Mouse (Mus musculus) gastrocnemius, postnatal 25 days (tissue): ENCODE data around the gene Tlr4. TPM values are rescaled to one million over a fixed set of nuclear protein-coding genes. Genes with fewer than 3 reads are reported as not detected.

Experiments used
- DNase-seq: peaks from one replicate; pipeline ENCODE4 v3.0.0; 2022
- total RNA-seq, 2 experiments: library from RNA; stranded (reverse); gene quantifications; 1 replicate in 1 of 2; 2 replicates in 1 of 2; pipeline ENCODE4 v1.2.3; 2021

Tlr4 gene
- total RNA-seq, 2 experiments from 2014 or later, result 5.2 to 8.1 TPM

DNA sequence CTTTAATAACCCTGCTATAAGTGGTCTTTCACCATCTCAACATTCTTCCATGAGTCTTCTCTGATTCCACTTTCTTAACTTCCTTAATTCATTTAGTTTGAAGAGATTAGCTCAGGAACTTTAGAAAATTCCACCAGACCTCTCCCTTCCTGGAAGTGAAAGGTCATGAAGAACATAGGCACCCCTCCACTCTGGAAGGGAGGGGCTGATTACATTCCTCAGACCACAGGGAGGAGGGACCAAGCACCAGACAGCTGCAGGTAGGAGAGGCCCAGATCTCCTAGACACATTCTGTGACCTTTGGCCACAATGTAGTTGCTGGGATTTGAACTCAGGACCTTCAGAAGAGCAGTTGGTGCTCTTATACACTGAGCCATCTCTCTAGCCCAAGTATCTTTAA, 72.7 kb downstream of the Tlr4 start:
- no peak for DNase-seq

DNA sequence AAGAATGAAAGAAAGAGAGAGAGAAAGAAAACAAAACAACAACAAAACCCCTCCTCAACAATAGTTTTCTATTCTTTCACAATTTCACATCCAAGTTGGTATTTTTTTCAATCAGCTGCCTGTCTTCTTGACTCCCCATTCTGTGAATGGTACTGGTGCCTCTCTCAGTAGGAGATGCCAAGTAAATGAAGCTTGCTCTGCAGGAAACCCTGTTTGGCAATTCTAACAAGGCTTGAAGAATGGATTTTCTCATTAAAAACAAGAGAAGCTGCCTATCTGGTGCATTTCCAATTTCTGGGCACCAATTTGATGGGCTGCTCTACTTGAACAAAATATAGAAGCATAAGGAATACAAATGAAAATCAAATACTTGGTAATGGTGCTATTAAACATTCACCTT, 74.1 kb downstream of the Tlr4 start:
- no peak for DNase-seq

- no peak for DNase-seq
These were observed 81.0 kb downstream of the Tlr4 start for GRCm38 (mm10) chr4:66908376-66908775.

- DNase-seq, result no peak
These were observed 92.4 kb downstream of the Tlr4 start for GRCm38 (mm10) chr4:66919630-66920372.

- no peak for DNase-seq
These were observed 96.4 kb downstream of the Tlr4 start for GRCm38 (mm10) chr4:66923616-66924276.

DNA sequence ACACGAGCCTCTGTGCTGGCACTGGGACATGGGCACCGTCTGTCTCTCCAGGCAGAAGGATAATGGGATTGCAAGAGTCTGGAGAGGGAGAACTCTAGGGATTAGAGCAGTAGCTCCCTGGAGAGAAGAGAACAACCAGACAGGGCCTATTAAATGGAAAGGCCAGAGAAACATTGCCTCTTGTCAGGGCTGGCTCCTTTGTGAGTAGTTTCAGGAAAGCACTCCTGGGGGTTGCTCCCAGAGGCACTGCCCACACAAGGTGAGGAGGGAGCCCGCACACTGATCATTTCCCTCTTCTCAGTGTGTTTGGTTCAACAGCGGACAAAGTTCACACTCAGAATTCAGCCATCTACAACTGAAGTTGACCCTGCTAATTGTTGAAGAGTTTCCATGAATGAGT, 98.7 kb downstream of the Tlr4 start:
- no peak for DNase-seq

GRCm38 (mm10) chr4:66927537-66928088, 100.2 kb downstream of the Tlr4 start:
- DNase-seq, result no peak

DNA sequence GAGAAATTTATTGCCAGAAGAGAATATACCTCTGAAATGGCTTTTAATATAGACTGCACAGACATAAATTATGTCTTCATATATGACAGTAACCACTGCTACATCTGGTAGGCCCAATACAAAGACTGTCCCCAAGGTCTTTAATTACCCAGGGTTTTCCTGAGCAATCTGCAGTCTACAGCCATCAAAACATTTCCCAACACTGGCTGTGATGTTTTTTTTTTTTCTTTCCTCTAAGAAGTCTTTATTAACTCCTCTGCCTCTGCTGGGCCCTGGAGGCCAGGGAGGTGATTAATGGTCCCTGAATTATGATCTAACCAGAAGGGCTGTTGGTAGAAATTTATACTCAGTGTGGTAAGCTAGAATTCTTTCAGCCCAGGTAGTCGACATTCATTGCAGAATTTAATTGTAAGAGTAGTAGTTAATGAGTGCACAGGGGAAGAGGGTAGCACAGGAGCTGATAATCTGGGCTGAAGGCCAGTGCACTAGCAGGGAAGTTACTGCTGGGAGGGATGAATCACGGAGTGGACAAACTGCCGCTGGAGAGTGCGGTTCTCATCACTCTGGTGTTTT, 111.2 kb downstream of the Tlr4 start:
- DNase-seq, result no peak

- no peak for DNase-seq
These were observed 114.5 kb downstream of the Tlr4 start for GRCm38 (mm10) chr4:66941894-66942293.

- DNase-seq, result no peak
These were observed 116.3 kb downstream of the Tlr4 start for GRCm38 (mm10) chr4:66943699-66944098.

DNA sequence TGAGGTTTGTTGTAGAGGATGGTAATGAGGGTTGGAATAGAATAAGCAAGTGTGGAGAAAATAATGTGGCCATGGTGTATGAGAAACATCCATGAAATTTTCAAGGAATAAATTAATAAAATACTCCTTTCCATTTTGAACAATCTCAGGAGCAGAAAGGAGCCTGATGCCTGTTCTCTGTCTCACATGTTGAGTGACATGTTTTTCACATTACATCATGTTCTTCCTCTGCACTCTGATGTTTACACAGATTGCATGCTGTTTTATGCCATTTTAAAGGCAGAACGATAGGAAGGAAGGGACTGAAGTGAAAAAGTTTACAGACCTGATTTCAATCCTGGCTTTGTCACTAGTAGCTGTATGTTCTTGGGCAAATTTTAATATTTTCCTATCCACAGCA, 120.3 kb downstream of the Tlr4 start:
- DNase-seq, result no peak

DNA sequence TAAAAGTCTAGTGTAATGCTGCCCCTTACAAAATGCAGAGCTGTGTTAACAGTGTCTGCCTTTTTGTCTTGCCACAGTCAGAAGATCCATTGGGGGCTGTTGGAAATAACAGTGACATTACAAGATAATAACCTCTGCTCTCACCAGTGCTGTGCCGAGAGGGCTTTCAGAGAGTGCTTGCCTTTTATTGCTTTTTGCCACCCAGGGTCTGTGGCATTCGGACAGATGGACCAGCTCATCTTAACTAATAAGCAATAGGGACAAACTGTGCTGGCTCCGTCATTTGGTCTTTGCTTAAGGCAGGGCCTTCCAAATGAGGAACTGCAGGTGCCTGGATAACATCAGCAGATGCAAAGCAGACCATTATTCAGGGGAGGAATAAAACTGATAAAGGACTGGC, 147.5 kb downstream of the Tlr4 start:
- no peak for DNase-seq
